Mouse (Mus musculus) lung, embryonic 14.5 days (tissue): Measurements from ENCODE around the gene Tspan9. TPM values are rescaled to one million over a fixed set of nuclear protein-coding genes. Genes with fewer than 3 reads are reported as not detected.

Source experiments
- ATAC-seq: fragments of 200-750 bp; cut with Nextera tagmentation; 2 replicates; pipeline ENCODE4 v1.8.0; 2017; ENCODE audit warnings: mild to moderate bottlenecking, moderate TSS enrichment, moderate library complexity; ENCODE audit not compliant: insufficient read depth
- DNase-seq: peaks from one replicate; pipeline ENCODE4 v3.0.0-alpha.2; 2015
- H3K27ac ChIP-seq: fragments of 300-500 bp; sonication (generic); 2 replicates; pipeline ENCODE4 v1.5.1; 2014; ENCODE audit warnings: low read depth, mild to moderate bottlenecking, moderate library complexity
- H3K27me3 ChIP-seq: fragments of 300-500 bp; sonication (generic); 2 replicates; pipeline ENCODE4 v1.6.1; 2014; ENCODE audit warnings: low read length, control low read depth; ENCODE audit not compliant: insufficient read depth
- H3K36me3 ChIP-seq: fragments of 300-500 bp; sonication (generic); 2 replicates; pipeline ENCODE4 v1.6.1; 2014; ENCODE audit warnings: control low read depth; ENCODE audit not compliant: insufficient read depth
- H3K4me1 ChIP-seq: fragments of 300-500 bp; sonication (generic); 2 replicates; pipeline ENCODE4 v1.6.1; 2014; ENCODE audit warnings: antibody characterized with exemption, control low read depth; ENCODE audit not compliant: insufficient read depth
- H3K4me2 ChIP-seq: fragments of 300-500 bp; sonication (generic); 2 replicates; pipeline ENCODE4 v1.6.1; 2014; ENCODE audit warnings: mild to moderate bottlenecking
- H3K4me3 ChIP-seq: fragments of 300-500 bp; sonication (generic); 2 replicates; pipeline ENCODE4 v1.5.1; 2014; ENCODE audit warnings: low read depth, low read length
- H3K9ac ChIP-seq: fragments of 300-500 bp; sonication (generic); 2 replicates; pipeline ENCODE4 v1.6.1; 2014
- H3K9me3 ChIP-seq: fragments of 300-500 bp; sonication (generic); 2 replicates; pipeline ENCODE4 v1.6.1; 2016; ENCODE audit warnings: low read depth, low read length, control low read depth
- CTCF ChIP-seq: IDR thresholded peaks from 2 replicates; pipeline ENCODE4 v1.5.1; 2016; ENCODE audit warnings: antibody characterized with exemption, low read depth
- WGBS: fragments of 180-500 bp; shearing (Covaris S2); extraction: QIAGEN DNeasy Blood & Tissue Kit; methylation state at CpG from one replicate; pipeline ENCODE4 v1.1.7; 2014; 5-methylcytosine and 5-hydroxymethylcytosine counted together
- polyA plus RNA-seq: library from polyadenylated mRNA; unstranded; fragments of >200 nt; fragmentation: Nextera tagmentation; extraction: Ambion mirVana; gene quantifications from 2 replicates; pipeline ENCODE4 v1.2.1, GENCODE M21; 2014

Tspan9 gene
- polyA plus RNA-seq, 1 experiment from 2014 or later, result 118 TPM

DNA sequence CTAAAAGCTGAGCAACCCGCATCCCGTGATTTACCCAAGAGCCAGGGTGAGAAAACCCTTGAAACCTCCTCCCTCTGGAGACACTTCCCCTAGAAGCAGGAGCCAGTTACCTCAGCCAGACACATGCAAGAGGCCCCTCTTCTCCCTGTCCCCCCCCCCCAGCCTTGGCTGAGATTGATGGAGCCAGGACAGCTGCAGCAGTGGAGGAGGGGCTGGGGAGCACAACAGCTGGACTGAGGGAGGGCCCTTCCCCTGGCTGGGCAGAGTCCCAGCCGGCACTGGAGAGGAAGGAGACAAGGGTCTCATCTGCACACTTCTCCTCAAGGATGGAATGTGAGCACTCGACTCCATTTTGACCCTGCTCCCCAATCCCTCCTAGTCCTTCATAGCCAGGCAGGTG is 64.9 kb downstream of the Tspan9 start:
- H3K4me3 ChIP-seq, result no peak overlapping the region
- H3K9me3 ChIP-seq, result no peaks in the 10 kb centered on the region
- peaks cover 9% of the 10 kb centered on the region; the same call in 1 of the 2 replicates for H3K36me3 ChIP-seq
- H3K4me1 ChIP-seq, result peaks cover 50% of the 10 kb centered on the region
- H3K27ac ChIP-seq, result peak overlapping the region; percentile 21; the same call in 1 of the 2 replicates
- no peak for TF ChIP-seq CTCF
- ATAC-seq (peak; percentile 87), DNase-seq (peak; percentile 80)
- 6% methylated on average over 4 of the region's 4 CpGs for WGBS
- no peaks in the 10 kb centered on the region for H3K27me3 ChIP-seq
- H3K4me2 ChIP-seq, result no peak overlapping the region
- H3K9ac ChIP-seq, result no peak overlapping the region

DNA sequence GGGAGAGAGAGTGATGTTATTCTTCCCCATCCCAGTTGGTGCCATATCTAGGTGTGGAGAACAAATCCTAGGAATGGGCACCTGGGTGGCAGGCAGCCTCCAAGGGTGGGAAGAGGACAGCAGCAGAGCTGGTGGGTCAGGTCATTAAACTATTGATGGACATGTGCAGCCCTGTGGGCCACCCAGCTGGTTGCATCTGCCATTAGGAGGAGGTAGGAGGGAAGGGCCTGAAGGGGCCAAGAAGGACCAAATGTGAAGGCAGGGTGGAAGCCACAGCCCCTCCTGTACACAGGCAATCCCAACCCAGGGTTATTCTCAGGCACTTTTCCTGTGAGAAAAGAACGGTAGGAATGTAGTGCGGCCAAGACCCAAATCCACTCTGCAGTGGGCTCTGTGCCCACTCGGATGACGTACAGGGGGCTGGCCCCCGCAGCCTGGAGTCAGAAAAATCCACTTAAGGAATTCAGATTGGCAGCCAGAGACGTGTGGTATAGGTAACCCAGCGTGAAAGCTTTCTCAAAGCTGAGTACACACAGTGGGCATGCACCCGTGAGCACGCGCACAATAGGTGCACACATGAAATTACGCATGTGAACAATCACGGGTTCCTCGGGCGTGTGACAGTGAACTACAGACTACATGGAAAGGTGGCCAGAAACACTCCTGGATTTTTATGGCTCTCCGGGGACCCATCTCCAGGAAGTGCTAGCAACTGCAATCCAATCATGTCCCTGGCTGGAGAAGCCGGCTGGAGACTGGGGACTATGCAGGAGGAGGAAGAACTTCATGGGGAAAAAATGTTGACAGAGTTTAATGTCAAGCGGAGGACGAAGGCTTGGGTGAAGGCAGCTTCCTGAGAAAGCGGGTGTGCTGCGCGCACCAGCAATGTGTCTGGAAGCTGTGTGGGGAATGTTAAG is 67.0 kb downstream of the Tspan9 start:
- Histone ChIP-seq H3K27ac (peak overlapping the region; percentile 27; the same call in 1 of the 2 replicates), H3K27me3 (no peaks in the 10 kb centered on the region), H3K4me1 (peaks cover 52% of the 10 kb centered on the region), H3K4me3 (no peak overlapping the region), H3K4me2 (no peak overlapping the region), H3K36me3 (peaks cover 5% of the 10 kb centered on the region; the same call in 1 of the 2 replicates), H3K9me3 (no peaks in the 10 kb centered on the region), H3K9ac (no peak overlapping the region)
- 70% methylated on average over 21 of the region's 21 CpGs for WGBS
- DNase-seq, result peak; percentile 49
- no peak for TF ChIP-seq CTCF
- no peak for ATAC-seq

DNA sequence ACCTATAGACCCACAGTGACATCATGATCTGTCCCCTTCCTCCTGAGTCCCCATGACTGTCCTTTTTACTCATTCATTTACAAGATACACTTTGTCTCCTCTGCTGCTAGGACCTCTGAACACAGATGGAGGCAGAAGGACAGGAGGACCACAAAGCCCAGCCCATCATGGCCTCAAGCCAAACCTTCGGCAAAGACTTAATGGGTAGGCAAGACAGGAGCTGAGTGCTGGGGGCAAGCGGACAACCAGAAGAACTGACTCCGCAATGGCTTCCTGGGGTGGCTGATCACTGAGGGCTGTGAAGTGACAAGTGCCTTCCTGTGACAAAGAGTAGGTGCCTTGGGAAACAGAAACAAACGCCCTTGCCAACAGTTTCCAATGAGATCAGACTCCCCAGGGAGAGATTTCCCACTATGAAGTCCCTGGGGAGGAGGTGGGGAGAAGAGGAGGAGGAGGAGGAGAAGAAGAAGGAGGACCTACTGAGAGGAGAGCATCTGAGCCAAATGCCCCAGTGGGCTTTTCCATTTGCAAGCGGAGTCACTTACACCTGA is 67.9 kb downstream of the Tspan9 start:
- TF ChIP-seq CTCF, result no peak
- H3K4me1 ChIP-seq, result peaks cover 49% of the 10 kb centered on the region
- no peaks in the 10 kb centered on the region for H3K27me3 ChIP-seq
- no peaks in the 10 kb centered on the region for H3K9me3 ChIP-seq
- DNase-seq (peak; percentile 51), ATAC-seq (no peak)
- H3K4me2 ChIP-seq, result no peak overlapping the region
- peaks cover 5% of the 10 kb centered on the region; the same call in 1 of the 2 replicates for H3K36me3 ChIP-seq
- H3K9ac ChIP-seq, result no peak overlapping the region
- no peak overlapping the region for H3K4me3 ChIP-seq
- H3K27ac ChIP-seq, result no peak overlapping the region
- 42% methylated on average over 5 of the region's 5 CpGs for WGBS

DNA sequence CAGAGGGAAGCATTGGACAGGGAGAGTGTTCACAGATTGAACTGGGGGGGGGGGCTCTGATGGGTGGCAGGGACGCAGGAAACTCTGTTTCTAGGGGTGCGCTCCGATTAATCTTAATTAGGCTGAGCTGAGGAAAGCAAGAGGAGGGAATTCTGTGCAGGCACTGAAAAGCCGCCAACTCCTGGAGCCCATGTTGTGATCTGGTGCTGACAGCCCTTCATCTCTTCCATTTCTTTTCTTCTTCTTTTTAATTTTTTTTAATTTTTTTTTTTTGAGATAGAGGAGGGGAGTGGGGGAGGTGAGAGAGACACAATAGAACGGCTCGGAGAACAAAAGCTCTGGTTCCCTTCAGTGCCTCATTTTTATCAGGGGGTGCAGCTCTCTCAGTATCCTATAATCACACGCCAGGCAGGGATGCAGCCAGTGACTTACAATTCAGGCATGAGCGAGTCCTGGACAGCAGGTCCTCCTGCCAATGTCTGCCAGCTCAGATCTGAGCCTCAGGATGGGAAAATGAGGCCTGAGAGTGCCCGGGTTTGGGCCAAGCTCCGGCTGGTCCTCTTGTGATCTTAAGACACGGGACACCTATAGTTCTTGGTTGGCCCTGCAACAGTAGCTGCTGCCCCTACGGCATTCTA is 72.4 kb downstream of the Tspan9 start:
- Histone ChIP-seq H3K36me3 (no peaks in the 10 kb centered on the region), H3K4me3 (no peak overlapping the region), H3K27me3 (no peaks in the 10 kb centered on the region), H3K9me3 (no peaks in the 10 kb centered on the region), H3K9ac (no peak overlapping the region), H3K4me1 (peaks cover 16% of the 10 kb centered on the region), H3K27ac (no peak overlapping the region), H3K4me2 (no peak overlapping the region)
- no peak for DNase-seq
- no peak for ATAC-seq
- 81% methylated on average over 12 of the region's 12 CpGs for WGBS
- no peak for TF ChIP-seq CTCF

DNA sequence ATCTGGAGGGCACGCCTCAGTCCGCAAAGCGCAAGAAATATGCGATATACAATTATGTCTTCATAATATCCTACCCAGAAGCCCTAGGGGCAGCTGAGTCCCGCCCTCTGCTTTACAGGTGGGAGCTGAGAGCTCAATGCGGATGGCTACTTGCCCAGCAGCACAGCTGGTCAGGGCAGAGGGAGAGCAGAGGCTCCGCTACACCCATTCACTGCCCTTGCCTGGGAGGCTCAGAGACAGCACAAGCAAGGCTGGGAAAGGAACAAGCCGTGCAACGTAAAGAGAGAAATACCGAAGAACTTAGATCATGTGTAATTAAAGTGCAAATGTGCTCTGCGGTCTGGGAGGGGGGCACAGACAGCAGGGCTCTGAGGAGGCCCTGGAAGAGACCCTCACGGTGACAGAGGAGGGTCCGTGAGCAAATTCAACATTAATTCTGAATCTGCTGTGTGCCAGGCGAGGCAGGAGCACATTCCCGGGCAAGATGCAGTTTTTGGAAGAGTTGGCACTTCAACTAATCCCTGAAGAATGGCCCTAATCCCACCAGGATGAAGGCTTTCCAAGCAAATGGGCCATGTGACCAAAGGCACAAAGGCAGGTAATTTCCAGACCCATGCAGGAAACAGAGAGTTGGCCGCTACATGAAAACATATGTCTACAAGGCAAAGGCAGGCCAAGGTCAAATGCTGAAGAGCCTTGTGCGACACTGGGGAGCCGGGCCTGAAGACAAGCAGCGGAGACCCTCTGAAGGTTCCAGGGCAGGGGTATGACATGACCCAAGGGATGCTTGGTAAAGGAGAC is 73.1 kb downstream of the Tspan9 start:
- 79% methylated on average over 19 of the region's 19 CpGs for WGBS

DNA sequence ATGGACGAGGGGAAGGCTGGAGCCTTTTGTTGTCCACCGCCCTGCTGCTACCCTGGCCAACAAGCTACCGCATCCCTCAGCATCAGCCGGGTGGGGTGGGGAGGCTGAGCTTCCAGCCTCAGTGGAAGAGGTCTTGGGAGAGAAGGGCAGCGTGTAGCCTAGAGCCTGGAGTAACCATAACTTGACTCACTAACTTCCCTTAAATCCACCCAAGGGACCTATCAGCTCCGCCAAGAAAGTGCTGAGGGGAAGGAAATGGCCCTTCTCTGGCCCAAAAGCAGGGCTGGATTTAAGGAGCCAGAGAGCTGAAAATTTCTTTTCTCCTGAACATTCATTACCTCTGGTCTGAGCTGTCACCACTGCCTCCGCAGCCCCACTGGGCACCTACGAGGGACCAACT is 75.2 kb downstream of the Tspan9 start:
- no peak for ATAC-seq
- H3K27ac ChIP-seq, result no peak overlapping the region
- H3K9ac ChIP-seq, result no peak overlapping the region
- WGBS, result 91% methylated on average over 8 of the region's 8 CpGs
- H3K36me3 ChIP-seq, result no peaks in the 10 kb centered on the region
- no peak overlapping the region for H3K4me3 ChIP-seq
- no peak for TF ChIP-seq CTCF
- H3K4me1 ChIP-seq, result 0 out of 2 replicates have a peak, but pooled peaks cover 6% of the 10 kb centered on the region
- H3K9me3 ChIP-seq, result no peaks in the 10 kb centered on the region
- no peak overlapping the region for H3K4me2 ChIP-seq
- no peaks in the 10 kb centered on the region for H3K27me3 ChIP-seq
- no peak for DNase-seq

More for the DNA sequence above, 73.1 kb downstream of the Tspan9 start:
- TF ChIP-seq CTCF, result no peak
- Histone ChIP-seq H3K27ac (no peak overlapping the region), H3K9me3 (no peaks in the 10 kb centered on the region), H3K27me3 (no peaks in the 10 kb centered on the region), H3K4me2 (no peak overlapping the region), H3K9ac (no peak overlapping the region), H3K4me3 (no peak overlapping the region), H3K36me3 (no peaks in the 10 kb centered on the region), H3K4me1 (peaks cover 12% of the 10 kb centered on the region; the same call in 1 of the 2 replicates)
- ATAC-seq (no peak), DNase-seq (no peak)
